Mouse (Mus musculus) lung, embryonic 15.5 days (tissue): ENCODE data around the gene Gpr142. TPM values are rescaled to one million over a fixed set of nuclear protein-coding genes. Genes with fewer than 3 reads are reported as not detected.

Experiments
- ATAC-seq: fragments of 200-750 bp; cut with Nextera tagmentation; 2 replicates; pipeline ENCODE4 v1.8.0; 2017; ENCODE audit warnings: moderate number of reproducible peaks, borderline replicate concordance; ENCODE audit not compliant: low FRiP score, low TSS enrichment; ENCODE audit errors: extremely low read depth
- H3K27ac ChIP-seq: fragments of 300-500 bp; sonication (generic); 2 replicates; pipeline ENCODE4 v1.5.1; 2015; ENCODE audit warnings: moderate library complexity, mild to moderate bottlenecking, inconsistent platforms
- H3K27me3 ChIP-seq: fragments of 300-500 bp; sonication (generic); 2 replicates; pipeline ENCODE4 v1.6.1; 2015; ENCODE audit warnings: inconsistent platforms
- H3K36me3 ChIP-seq: fragments of 300-500 bp; sonication (generic); 2 replicates; pipeline ENCODE4 v1.6.1; 2015; ENCODE audit warnings: inconsistent platforms
- H3K4me1 ChIP-seq: fragments of 300-500 bp; sonication (generic); 2 replicates; pipeline ENCODE4 v1.6.1; 2015; ENCODE audit warnings: inconsistent platforms
- H3K4me2 ChIP-seq: fragments of 300-500 bp; sonication (generic); 2 replicates; pipeline ENCODE4 v1.6.1; 2015; ENCODE audit warnings: inconsistent platforms, mild to moderate bottlenecking, moderate library complexity
- H3K4me3 ChIP-seq: fragments of 300-500 bp; sonication (generic); 2 replicates; pipeline ENCODE4 v1.5.1; 2015; ENCODE audit warnings: mild to moderate bottlenecking, inconsistent platforms
- H3K9ac ChIP-seq: fragments of 300-500 bp; sonication (generic); 2 replicates; pipeline ENCODE4 v1.6.1; 2015; ENCODE audit warnings: inconsistent platforms
- H3K9me3 ChIP-seq: fragments of 300-500 bp; sonication (generic); 2 replicates; pipeline ENCODE4 v1.6.1; 2016; ENCODE audit warnings: inconsistent platforms
- WGBS: fragments of 180-500 bp; shearing (Covaris S2); methylation state at CpG from one replicate; pipeline ENCODE4 v1.1.7; 2015; 5-methylcytosine and 5-hydroxymethylcytosine counted together
- polyA plus RNA-seq: library from polyadenylated mRNA; unstranded; fragments of >200 nt; fragmentation: Nextera tagmentation; extraction: Ambion mirVana; gene quantifications from 2 replicates; pipeline ENCODE4 v1.2.1, GENCODE M21; 2015

The Gpr142 gene
- polyA plus RNA-seq, 1 experiment from 2014 or later = not detected

DNA sequence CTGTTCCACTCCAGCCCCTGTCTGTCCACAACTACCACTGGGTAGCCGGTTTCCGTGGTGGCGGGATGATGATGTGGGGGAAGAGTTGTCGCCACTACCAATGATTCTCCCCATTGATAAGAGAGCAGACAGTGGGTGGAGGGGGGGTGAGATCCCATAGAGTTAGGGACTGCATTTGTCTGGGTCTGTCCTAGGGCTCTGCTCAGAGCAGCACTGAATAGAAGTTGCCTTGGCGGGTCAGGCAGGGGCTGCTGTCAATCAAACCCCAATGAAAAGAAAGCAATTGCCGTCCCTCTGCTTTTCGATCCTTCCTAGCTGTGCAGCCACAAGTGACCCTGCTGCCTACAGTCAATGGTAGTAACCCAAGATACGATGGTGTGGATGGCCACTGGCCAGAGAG, 5.3 kb downstream of the Gpr142 start:
- H3K36me3 ChIP-seq = no peaks in the 10 kb centered on the region
- no peak overlapping the region for H3K4me2 ChIP-seq
- no peak overlapping the region for H3K27ac ChIP-seq
- H3K9me3 ChIP-seq = no peaks in the 10 kb centered on the region
- WGBS = 48% methylated on average over 8 of the region's 8 CpGs
- H3K27me3 ChIP-seq = no peaks in the 10 kb centered on the region
- H3K4me3 ChIP-seq = no peak overlapping the region
- H3K9ac ChIP-seq = no peak overlapping the region
- no peak for ATAC-seq
- peaks cover 20% of the 10 kb centered on the region for H3K4me1 ChIP-seq

- Histone ChIP-seq H3K4me2 (no peak overlapping the region), H3K4me1 (peaks cover 20% of the 10 kb centered on the region), H3K9me3 (no peaks in the 10 kb centered on the region), H3K27ac (no peak overlapping the region), H3K9ac (no peak overlapping the region), H3K36me3 (no peaks in the 10 kb centered on the region), H3K27me3 (no peaks in the 10 kb centered on the region), H3K4me3 (no peak overlapping the region)
- ATAC-seq = no peak
- 75% methylated on average over 2 of the region's 2 CpGs for WGBS
Observed at GRCm38 (mm10) chr11:114807025-114807424, 8.3 kb downstream of the Gpr142 start.

DNA sequence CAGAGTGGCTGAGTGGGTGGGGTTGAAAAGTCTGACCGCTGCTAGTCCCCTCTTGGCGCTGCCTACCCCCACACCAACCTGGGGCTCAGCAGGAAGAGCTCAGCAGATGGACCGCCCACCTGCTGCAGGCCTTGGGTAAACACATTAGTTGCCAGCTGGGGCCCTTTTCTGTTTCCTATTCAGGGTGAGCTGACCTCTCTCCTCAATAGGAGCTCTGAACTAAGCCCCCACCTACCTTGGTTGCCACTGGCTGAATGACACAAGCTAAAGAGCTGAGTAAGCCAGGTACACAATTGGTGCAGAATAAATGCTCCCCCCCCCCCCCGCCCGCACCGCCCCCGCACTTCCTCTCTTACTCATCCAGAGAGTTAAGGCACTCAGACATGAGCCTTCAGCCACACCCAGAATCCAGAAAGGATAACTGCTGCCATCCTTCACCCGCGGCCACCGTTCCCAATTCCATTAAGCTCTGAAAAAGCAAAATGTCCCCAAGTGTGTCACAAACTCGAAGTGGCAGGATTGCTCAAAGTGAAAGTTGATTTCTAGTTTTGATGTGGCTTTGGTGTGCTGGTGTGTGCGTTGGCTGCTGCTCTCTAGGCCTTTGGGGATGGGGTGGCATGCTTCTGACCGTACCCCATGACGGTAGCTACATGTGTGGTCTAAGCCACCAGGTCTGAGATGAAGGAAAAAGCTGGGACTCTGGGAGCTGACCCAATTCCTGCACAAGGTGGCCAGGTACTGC, 9.1 kb downstream of the Gpr142 start:
- H3K4me1 ChIP-seq = peaks cover 15% of the 10 kb centered on the region
- H3K9ac ChIP-seq = no peak overlapping the region
- H3K4me2 ChIP-seq = no peak overlapping the region
- no peaks in the 10 kb centered on the region for H3K9me3 ChIP-seq
- H3K27ac ChIP-seq = no peak overlapping the region
- no peak for ATAC-seq
- no peaks in the 10 kb centered on the region for H3K36me3 ChIP-seq
- 25% methylated on average over 14 of the region's 14 CpGs for WGBS
- H3K4me3 ChIP-seq = no peak overlapping the region
- H3K27me3 ChIP-seq = no peaks in the 10 kb centered on the region

DNA sequence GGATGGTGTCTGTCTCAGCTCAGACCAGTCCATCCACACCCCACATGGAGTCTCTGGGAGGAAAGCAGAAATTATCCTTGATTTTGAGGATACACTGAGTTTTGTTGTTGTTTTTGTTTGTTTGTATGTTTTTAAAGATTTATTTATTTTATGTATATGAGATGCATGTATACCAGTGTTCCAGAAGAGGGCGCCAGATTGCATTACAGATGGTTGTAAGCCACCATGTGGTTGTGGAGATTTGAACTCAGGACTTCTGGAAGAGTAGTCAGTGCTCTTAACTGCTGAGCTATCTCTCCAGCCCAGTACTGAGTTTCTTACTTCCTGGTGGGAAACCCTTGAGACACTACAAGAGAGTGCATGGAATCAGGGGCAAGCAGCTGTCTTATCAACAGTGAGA, 10.6 kb downstream of the Gpr142 start:
- H3K9ac ChIP-seq = no peak overlapping the region
- whole genome bisulfite sequencing = 58% methylated on average over 1 of the region's 1 CpGs
- no peak for ATAC-seq
- H3K9me3 ChIP-seq = no peaks in the 10 kb centered on the region
- H3K36me3 ChIP-seq = no peaks in the 10 kb centered on the region
- H3K4me2 ChIP-seq = no peak overlapping the region
- H3K27ac ChIP-seq = no peak overlapping the region
- H3K4me3 ChIP-seq = no peak overlapping the region
- H3K4me1 ChIP-seq = peaks cover 11% of the 10 kb centered on the region
- no peaks in the 10 kb centered on the region for H3K27me3 ChIP-seq

GRCm38 (mm10) chr11:114810344-114810743, 11.6 kb downstream of the Gpr142 start:
- Histone ChIP-seq H3K36me3 (no peaks in the 10 kb centered on the region), H3K4me3 (no peak overlapping the region)
- no peak for ATAC-seq

DNA sequence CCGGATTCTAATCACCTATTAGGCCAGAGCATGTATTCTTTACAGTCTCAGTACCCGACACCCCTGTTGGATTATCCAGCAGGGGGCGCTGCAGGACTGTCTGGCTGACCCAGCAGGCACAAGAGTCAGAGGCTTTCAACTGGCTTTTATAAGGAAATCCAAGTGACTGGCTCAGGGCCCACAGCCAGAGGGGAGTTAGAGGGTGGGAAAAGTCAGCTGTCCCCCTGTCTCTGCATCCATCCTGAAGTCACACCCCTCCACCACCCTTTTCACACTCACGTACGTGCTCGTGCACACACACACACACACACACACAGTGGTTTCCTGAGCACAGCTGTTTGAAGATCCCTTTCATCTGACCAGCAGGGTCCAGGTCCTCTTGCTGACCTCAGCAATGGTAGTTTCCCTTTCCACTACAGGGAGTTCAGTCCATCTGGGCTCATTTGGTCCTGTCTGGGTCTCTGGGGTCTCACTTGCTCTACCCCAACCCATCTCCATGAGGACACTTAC, 14.1 kb downstream of the Gpr142 start:
- Histone ChIP-seq H3K27me3 (no peaks in the 10 kb centered on the region), H3K27ac (no peak overlapping the region), H3K4me2 (no peak overlapping the region), H3K9me3 (no peaks in the 10 kb centered on the region), H3K4me3 (no peak overlapping the region), H3K9ac (no peak overlapping the region), H3K4me1 (peaks cover 12% of the 10 kb centered on the region), H3K36me3 (no peaks in the 10 kb centered on the region)
- WGBS = 3% methylated on average over 6 of the region's 6 CpGs
- ATAC-seq = peak; percentile 50

More at GRCm38 (mm10) chr11:114810344-114810743, 11.6 kb downstream of the Gpr142 start:
- no peaks in the 10 kb centered on the region for H3K27me3 ChIP-seq
- H3K4me1 ChIP-seq = peaks cover 20% of the 10 kb centered on the region
- H3K9me3 ChIP-seq = no peaks in the 10 kb centered on the region
- 17% methylated on average over 4 of the region's 4 CpGs for WGBS
- no peak overlapping the region for H3K9ac ChIP-seq
- no peak overlapping the region for H3K4me2 ChIP-seq
- H3K27ac ChIP-seq = no peak overlapping the region

GRCm38 (mm10) chr11:114814873-114815592, 16.3 kb downstream of the Gpr142 start:
- H3K27ac ChIP-seq = no peak overlapping the region
- no peak overlapping the region for H3K4me2 ChIP-seq
- no peak overlapping the region for H3K9ac ChIP-seq
- H3K4me1 ChIP-seq = peaks cover 9% of the 10 kb centered on the region
- H3K27me3 ChIP-seq = no peaks in the 10 kb centered on the region
- no peaks in the 10 kb centered on the region for H3K36me3 ChIP-seq
- H3K9me3 ChIP-seq = no peaks in the 10 kb centered on the region
- WGBS = 59% methylated on average over 11 of the region's 11 CpGs
- ATAC-seq = no peak
- no peak overlapping the region for H3K4me3 ChIP-seq

DNA sequence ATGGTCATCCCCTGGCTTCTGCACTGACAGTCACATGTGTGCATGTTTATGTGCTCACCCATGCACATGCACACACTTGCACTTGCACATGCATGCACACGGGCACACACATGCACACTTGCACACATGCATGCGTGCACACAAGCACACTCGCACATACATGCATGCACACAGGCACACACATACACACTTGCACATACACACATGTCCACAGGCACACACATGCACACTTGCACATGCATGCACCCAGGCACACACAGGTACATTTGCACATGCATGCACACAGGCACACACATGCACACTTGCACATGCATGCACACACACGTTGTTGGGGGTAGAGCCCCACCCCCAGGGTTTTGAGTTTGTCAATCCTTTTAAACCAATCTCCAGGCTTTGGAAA, 18.2 kb downstream of the Gpr142 start:
- no peaks in the 10 kb centered on the region for H3K27me3 ChIP-seq
- ATAC-seq = no peak
- H3K4me2 ChIP-seq = no peak overlapping the region
- H3K9ac ChIP-seq = no peak overlapping the region
- H3K36me3 ChIP-seq = no peaks in the 10 kb centered on the region
- H3K27ac ChIP-seq = no peak overlapping the region
- peaks cover 16% of the 10 kb centered on the region for H3K4me1 ChIP-seq
- 83% methylated on average over 4 of the region's 4 CpGs for WGBS
- no peaks in the 10 kb centered on the region for H3K9me3 ChIP-seq
- no peak overlapping the region for H3K4me3 ChIP-seq

DNA sequence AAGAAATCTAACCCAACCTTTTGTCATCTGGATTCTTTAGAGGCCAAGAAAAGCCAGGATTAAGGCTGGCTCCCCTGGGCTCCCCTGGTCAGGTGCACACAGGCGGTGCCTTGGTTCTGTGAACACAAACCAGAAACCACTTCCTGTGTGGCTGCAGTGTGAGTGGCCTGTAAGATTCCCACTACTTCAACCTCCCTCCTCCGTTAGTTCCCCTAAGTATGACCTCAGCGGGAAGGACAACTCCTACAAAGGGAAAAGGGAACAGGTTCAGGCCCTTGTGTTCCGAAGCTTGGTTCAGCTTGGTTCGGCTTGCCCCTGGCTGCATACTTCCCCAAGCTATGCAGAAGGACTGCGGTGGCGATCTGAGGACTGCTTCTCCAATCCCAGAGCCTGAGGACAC, 19.5 kb downstream of the Gpr142 start:
- Histone ChIP-seq H3K4me3 (no peak overlapping the region), H3K36me3 (no peaks in the 10 kb centered on the region), H3K4me1 (peaks cover 25% of the 10 kb centered on the region), H3K4me2 (no peak overlapping the region), H3K27me3 (no peaks in the 10 kb centered on the region), H3K9me3 (no peaks in the 10 kb centered on the region), H3K9ac (no peak overlapping the region), H3K27ac (no peak overlapping the region)
- ATAC-seq = no peak
- 91% methylated on average over 7 of the region's 7 CpGs for WGBS

GRCm38 (mm10) chr11:114819110-114819509, 20.4 kb downstream of the Gpr142 start:
- Histone ChIP-seq H3K4me2 (no peak overlapping the region), H3K4me3 (no peak overlapping the region), H3K9me3 (no peaks in the 10 kb centered on the region), H3K36me3 (no peaks in the 10 kb centered on the region), H3K27ac (peak overlapping the region; percentile 74; the same call in 1 of the 2 replicates), H3K27me3 (no peaks in the 10 kb centered on the region), H3K4me1 (peaks cover 34% of the 10 kb centered on the region), H3K9ac (no peak overlapping the region)
- WGBS = 41% methylated on average over 2 of the region's 2 CpGs
- ATAC-seq = no peak

DNA sequence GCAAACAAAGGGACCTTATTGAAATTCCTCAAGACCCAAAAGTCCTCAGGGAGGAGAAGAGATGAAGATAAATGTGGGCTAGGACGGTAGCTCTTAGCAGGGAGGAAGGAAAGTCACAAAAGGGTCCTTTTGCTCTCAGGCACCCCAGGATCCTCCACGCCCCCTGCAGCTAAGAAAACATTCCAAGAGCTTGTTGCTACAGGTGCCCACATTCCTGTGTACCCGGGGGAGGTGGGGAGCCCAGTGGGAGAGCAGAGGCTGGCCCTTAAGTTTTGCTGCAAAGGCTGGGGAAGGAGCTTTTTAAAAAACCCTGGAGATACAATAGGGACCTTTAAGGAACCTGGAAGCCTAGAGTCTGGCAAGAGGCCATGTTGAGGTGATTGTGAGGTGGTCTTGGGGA, 21.7 kb downstream of the Gpr142 start:
- Histone ChIP-seq H3K9ac (no peak overlapping the region), H3K9me3 (no peaks in the 10 kb centered on the region), H3K27me3 (no peaks in the 10 kb centered on the region), H3K4me1 (peaks cover 27% of the 10 kb centered on the region), H3K4me3 (no peak overlapping the region), H3K4me2 (no peak overlapping the region), H3K27ac (peak overlapping the region; percentile 74), H3K36me3 (no peaks in the 10 kb centered on the region)
- peak; percentile 43; the same call in 1 of the 2 replicates for ATAC-seq
- 19% methylated on average over 3 of the region's 3 CpGs for WGBS

- Histone ChIP-seq H3K36me3 (no peaks in the 10 kb centered on the region), H3K9ac (no peak overlapping the region), H3K27ac (peak overlapping the region; percentile 74), H3K9me3 (no peaks in the 10 kb centered on the region), H3K4me2 (no peak overlapping the region), H3K27me3 (no peaks in the 10 kb centered on the region), H3K4me3 (no peak overlapping the region), H3K4me1 (peaks cover 27% of the 10 kb centered on the region)
- ATAC-seq = no peak
- 36% methylated on average over 1 of the region's 1 CpGs for WGBS
Observed at GRCm38 (mm10) chr11:114821325-114821724, 22.6 kb downstream of the Gpr142 start.
